Comparison of ENCODE assay signal across 11 mouse cellular contexts in the genomic region with DNA sequence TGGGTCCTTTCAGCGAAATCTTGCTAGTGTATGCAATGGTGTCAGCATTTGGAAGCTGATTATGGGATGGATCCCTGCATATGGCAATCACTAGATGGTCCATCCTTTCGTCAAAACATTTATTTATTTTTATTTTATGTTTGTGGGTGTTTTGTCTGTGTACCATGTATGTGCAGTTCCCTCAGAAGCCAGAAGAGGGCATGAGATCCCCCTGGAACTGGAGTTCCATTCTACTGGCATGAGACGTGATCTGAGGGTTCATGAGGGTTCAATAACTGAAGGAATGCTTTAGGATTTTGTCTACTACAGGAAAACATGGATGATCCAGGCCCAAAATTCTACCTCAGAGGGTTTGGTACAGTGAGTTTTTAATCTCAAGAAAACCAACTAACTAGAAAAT. TPM values are rescaled to one million over a fixed set of nuclear protein-coding genes. Genes with fewer than 3 reads are reported as not detected.
DNase-seq lines count a peak whose midpoint lies in the region; ATAC-seq and TF ChIP-seq lines count a peak whose summit lies in the region.
"Had no signal": no experiment of that assay in that cellular context is flagged by ENCODE, and none has a peak within 500 bp of the region (broad histone marks: within the 10 kb centered on the region; RNA-seq: fewer than 3 reads in every experiment).

No protein-coding gene starts in this region.

- H3K36me3 ChIP-seq in forebrain, embryonic 14.5 days (ENCODE audit: control insufficient read depth, insufficient read depth, low read length) = no peaks in the 10 kb centered on the region
- H3K36me3 ChIP-seq in forebrain, embryonic 12.5 days (replicated peaks) = no peaks in the 10 kb centered on the region
- no peaks in the 10 kb centered on the region for H3K36me3 ChIP-seq in midbrain, postnatal 0 days (ENCODE audit: insufficient read depth, low read length)
- no peaks in the 10 kb centered on the region for H3K36me3 ChIP-seq in midbrain, embryonic 11.5 days (ENCODE audit: control insufficient read depth, insufficient read depth, low read length)
- H3K36me3 ChIP-seq: embryonic facial prominence, embryonic 15.5 days; G1E; limb, embryonic 13.5 days had no signal

- no peak overlapping the region for H3K4me3 ChIP-seq in forebrain, embryonic 14.5 days (ENCODE audit: low read depth, low read length)
- no peak overlapping the region for H3K4me3 ChIP-seq in forebrain, embryonic 12.5 days (replicated peaks)
- H3K4me3 ChIP-seq in midbrain, postnatal 0 days (ENCODE audit: low read depth, low read length) = no peak overlapping the region
- H3K4me3 ChIP-seq in midbrain, embryonic 11.5 days (ENCODE audit: low read depth, low read length) = no peak overlapping the region
- H3K4me3 ChIP-seq: embryonic facial prominence, embryonic 15.5 days; limb, embryonic 13.5 days had no signal

- 41% methylated on average over 2 of the region's 3 CpGs for WGBS in forebrain, embryonic 14.5 days
- WGBS in forebrain, embryonic 12.5 days = 51% methylated on average over 3 of the region's 3 CpGs
- 51% methylated on average over 2 of the region's 3 CpGs for WGBS in midbrain, postnatal 0 days
- 58% methylated on average over 2 of the region's 3 CpGs for WGBS in midbrain, embryonic 11.5 days

- peak; percentile 63 for TF ChIP-seq CTCF in midbrain, postnatal 0 days (IDR thresholded peaks at IDR 0.05)

- H3K27ac ChIP-seq in forebrain, embryonic 14.5 days (ENCODE audit: low read depth, low read length) = no peak overlapping the region
- H3K27ac ChIP-seq in forebrain, embryonic 12.5 days = no peak overlapping the region
- H3K27ac ChIP-seq in midbrain, postnatal 0 days (ENCODE audit: low read depth, low read length) = no peak overlapping the region
- H3K27ac ChIP-seq in midbrain, embryonic 11.5 days (ENCODE audit: low read depth, low read length) = no peak overlapping the region
- H3K27ac ChIP-seq: embryonic facial prominence, embryonic 15.5 days; limb, embryonic 13.5 days had no signal

- no peak for ATAC-seq in forebrain, embryonic 14.5 days
- no peak for ATAC-seq in forebrain, embryonic 12.5 days (ENCODE audit: low FRiP score)
- no peak for ATAC-seq in midbrain, postnatal 0 days (ENCODE audit: low FRiP score)
- no peak for ATAC-seq in midbrain, embryonic 11.5 days (ENCODE audit: low FRiP score)

- DNase-seq in forebrain, embryonic 14.5 days (ENCODE audit: low spot score) = peak; percentile 20
- no peak for DNase-seq in midbrain, postnatal 0 days (ENCODE audit: low spot score)
- DNase-seq in midbrain, embryonic 11.5 days (ENCODE audit: low spot score, missing footprints) = no peak
- DNase-seq in embryo, embryonic 11 days = peak; percentile 36
- DNase-seq in mesoderm, embryonic 11.5 days (ENCODE audit: low read depth, low spot score) = peak; percentile 37
- no peak for DNase-seq in gastrocnemius, adult 8-10 months (ENCODE audit: low spot score in 2 of 2)
- DNase-seq in left cerebral cortex, adult 9 months (ENCODE audit: low spot score in 2 of 2) = no peak

- H3K27me3 ChIP-seq in forebrain, embryonic 14.5 days (replicated peaks; ENCODE audit: control insufficient read depth, insufficient read depth, low read length) = no peaks in the 10 kb centered on the region
- no peaks in the 10 kb centered on the region for H3K27me3 ChIP-seq in forebrain, embryonic 12.5 days
- H3K27me3 ChIP-seq in midbrain, postnatal 0 days (ENCODE audit: insufficient read depth, low read length) = no peaks in the 10 kb centered on the region
- no peaks in the 10 kb centered on the region for H3K27me3 ChIP-seq in midbrain, embryonic 11.5 days (ENCODE audit: control insufficient read depth, insufficient read depth, low read length)
- H3K27me3 ChIP-seq: embryonic facial prominence, embryonic 15.5 days; limb, embryonic 13.5 days had no signal

- H3K9ac ChIP-seq in forebrain, embryonic 14.5 days (ENCODE audit: low read length) = no peak overlapping the region
- no peak overlapping the region for H3K9ac ChIP-seq in forebrain, embryonic 12.5 days
- H3K9ac ChIP-seq in midbrain, postnatal 0 days (replicated peaks; ENCODE audit: low read length, poor library complexity, severe bottlenecking) = no peak overlapping the region
- H3K9ac ChIP-seq in midbrain, embryonic 11.5 days (ENCODE audit: low read length) = no peak overlapping the region
- H3K9ac ChIP-seq: embryonic facial prominence, embryonic 15.5 days; limb, embryonic 13.5 days had no signal

- H3K4me2 ChIP-seq in forebrain, embryonic 14.5 days (ENCODE audit: low read length) = no peak overlapping the region
- no peak overlapping the region for H3K4me2 ChIP-seq in forebrain, embryonic 12.5 days
- H3K4me2 ChIP-seq in midbrain, postnatal 0 days (ENCODE audit: low read depth, low read length, poor library complexity, severe bottlenecking) = no peak overlapping the region
- no peak overlapping the region for H3K4me2 ChIP-seq in midbrain, embryonic 11.5 days
- H3K4me2 ChIP-seq: embryonic facial prominence, embryonic 15.5 days; limb, embryonic 13.5 days had no signal

- H3K9me3 ChIP-seq in forebrain, embryonic 14.5 days (replicated peaks; ENCODE audit: control insufficient read depth, low read length) = no peaks in the 10 kb centered on the region
- no peaks in the 10 kb centered on the region for H3K9me3 ChIP-seq in forebrain, embryonic 12.5 days
- no peaks in the 10 kb centered on the region for H3K9me3 ChIP-seq in midbrain, postnatal 0 days (ENCODE audit: low read length)
- no peaks in the 10 kb centered on the region for H3K9me3 ChIP-seq in midbrain, embryonic 11.5 days (ENCODE audit: control insufficient read depth, low read length)
- H3K9me3 ChIP-seq: embryonic facial prominence, embryonic 15.5 days; limb, embryonic 13.5 days had no signal

- H3K4me1 ChIP-seq in forebrain, embryonic 14.5 days (ENCODE audit: control insufficient read depth, insufficient read depth, low read length) = no peaks in the 10 kb centered on the region
- H3K4me1 ChIP-seq in forebrain, embryonic 12.5 days = no peaks in the 10 kb centered on the region
- H3K4me1 ChIP-seq in midbrain, postnatal 0 days (ENCODE audit: insufficient read depth, low read length) = no peaks in the 10 kb centered on the region
- no peaks in the 10 kb centered on the region for H3K4me1 ChIP-seq in midbrain, embryonic 11.5 days (ENCODE audit: control insufficient read depth, insufficient read depth, low read length)
- H3K4me1 ChIP-seq: embryonic facial prominence, embryonic 15.5 days; limb, embryonic 13.5 days had no signal

RNA-seq across cellular contexts. Expression of a gene that starts 28.3 kb away (rescaled TPM):
- polyA plus RNA-seq in forebrain, embryonic 14.5 days (2014; fragmentation: Nextera tagmentation; extraction: Ambion mirVana) = 2.3 and 4.9 TPM in 2 replicates
- 2.8 and 2.9 TPM in 2 replicates for polyA plus RNA-seq in forebrain, embryonic 12.5 days (2016; fragmentation: Nextera tagmentation; extraction: Ambion mirVana)
- total RNA-seq in midbrain, postnatal 0 days (2014; rRNA removed) = 26.4 and 27.8 TPM in 2 replicates
- polyA plus RNA-seq in midbrain, postnatal 0 days (2015; fragmentation: Nextera tagmentation; extraction: Ambion mirVana) = 19.8 and 33.1 TPM in 2 replicates
- polyA plus RNA-seq in midbrain, embryonic 11.5 days (2014; fragmentation: Nextera tagmentation; extraction: Ambion mirVana) = 2.5 and 4.3 TPM in 2 replicates
- under 1 TPM in 3 of 4 experiments, not detected in 1; 0.17 to 0.79 (median 0.58) TPM for total RNA-seq in gastrocnemius, adult 8-10 months (2022)
- polyA plus RNA-seq: G1E had no signal

Comparison
In these comparisons a context has a peak if more than half of its experiments do, and no peak if none do; other contexts are left out.
1. DNase-seq: peak in forebrain, embryonic 14.5 days (single experiment), embryo, embryonic 11 days (single experiment) and mesoderm, embryonic 11.5 days (single experiment); none in midbrain, postnatal 0 days (single experiment), midbrain, embryonic 11.5 days (single experiment), gastrocnemius, adult 8-10 months (0 of 2) and left cerebral cortex, adult 9 months (0 of 2).